Mouse (Mus musculus) intestine, embryonic 16.5 days (tissue): ENCODE data around the gene Fgf2. TPM values are rescaled to one million over a fixed set of nuclear protein-coding genes. Genes with fewer than 3 reads are reported as not detected.

Source experiments
- ATAC-seq: fragments of 200-750 bp; cut with Nextera tagmentation; 2 replicates; pipeline ENCODE4 v1.8.0; 2017; ENCODE audit warnings: moderate TSS enrichment, moderate library complexity
- H3K27ac ChIP-seq: fragments of 300-500 bp; sonication (generic); 2 replicates; pipeline ENCODE4 v1.5.1; 2014; ENCODE audit warnings: mild to moderate bottlenecking, low read length
- H3K27me3 ChIP-seq: fragments of 300-500 bp; sonication (generic); replicated peaks from 2 replicates; pipeline ENCODE4 v1.6.1; 2014; ENCODE audit warnings: low read length, control low read depth, mixed read lengths; ENCODE audit not compliant: control insufficient read depth, insufficient read depth
- H3K36me3 ChIP-seq: fragments of 300-500 bp; sonication (generic); 2 replicates; pipeline ENCODE4 v1.6.1; 2014; ENCODE audit warnings: low read length, control low read depth; ENCODE audit not compliant: control insufficient read depth, insufficient read depth
- H3K4me1 ChIP-seq: fragments of 300-500 bp; sonication (generic); 2 replicates; pipeline ENCODE4 v1.6.1; 2014; ENCODE audit warnings: low read length, control low read depth, mixed read lengths; ENCODE audit not compliant: control insufficient read depth, insufficient read depth
- H3K4me2 ChIP-seq: fragments of 300-500 bp; sonication (generic); 2 replicates; pipeline ENCODE4 v1.6.1; 2014; ENCODE audit warnings: low read depth, low read length, control low read depth
- H3K4me3 ChIP-seq: fragments of 300-500 bp; sonication (generic); 2 replicates; pipeline ENCODE4 v1.5.1; 2014; ENCODE audit warnings: mild to moderate bottlenecking, low read length
- H3K9ac ChIP-seq: fragments of 300-500 bp; sonication (generic); 2 replicates; pipeline ENCODE4 v1.6.1; 2014; ENCODE audit warnings: low read depth, low read length
- H3K9me3 ChIP-seq: fragments of 300-500 bp; sonication (generic); 2 replicates; pipeline ENCODE4 v1.6.1; 2016; ENCODE audit warnings: low read length, control low read depth; ENCODE audit not compliant: control insufficient read depth
- WGBS: fragments of 180-500 bp; shearing (Covaris S2); extraction: QIAGEN DNeasy Blood & Tissue Kit; methylation state at CpG from one replicate; pipeline ENCODE4 v1.1.7; 2014; 5-methylcytosine and 5-hydroxymethylcytosine counted together
- polyA plus RNA-seq: library from polyadenylated mRNA; unstranded; fragments of >200 nt; fragmentation: Nextera tagmentation; extraction: Ambion mirVana; gene quantifications from 2 replicates; pipeline ENCODE4 v1.2.1, GENCODE M21; 2015

The Fgf2 gene
- polyA plus RNA-seq, 1 experiment from 2014 or later: 2.1 TPM

GRCm38 (mm10) chr3:37397646-37398045, 49.5 kb downstream of the Fgf2 start:
- Histone ChIP-seq H3K4me2 (no peak overlapping the region), H3K27me3 (no peaks in the 10 kb centered on the region), H3K4me1 (no peaks in the 10 kb centered on the region), H3K9me3 (no peaks in the 10 kb centered on the region), H3K27ac (no peak overlapping the region), H3K36me3 (no peaks in the 10 kb centered on the region), H3K9ac (no peak overlapping the region), H3K4me3 (no peak overlapping the region)
- ATAC-seq: no peak
- WGBS: 75% methylated on average over 3 of the region's 3 CpGs

DNA sequence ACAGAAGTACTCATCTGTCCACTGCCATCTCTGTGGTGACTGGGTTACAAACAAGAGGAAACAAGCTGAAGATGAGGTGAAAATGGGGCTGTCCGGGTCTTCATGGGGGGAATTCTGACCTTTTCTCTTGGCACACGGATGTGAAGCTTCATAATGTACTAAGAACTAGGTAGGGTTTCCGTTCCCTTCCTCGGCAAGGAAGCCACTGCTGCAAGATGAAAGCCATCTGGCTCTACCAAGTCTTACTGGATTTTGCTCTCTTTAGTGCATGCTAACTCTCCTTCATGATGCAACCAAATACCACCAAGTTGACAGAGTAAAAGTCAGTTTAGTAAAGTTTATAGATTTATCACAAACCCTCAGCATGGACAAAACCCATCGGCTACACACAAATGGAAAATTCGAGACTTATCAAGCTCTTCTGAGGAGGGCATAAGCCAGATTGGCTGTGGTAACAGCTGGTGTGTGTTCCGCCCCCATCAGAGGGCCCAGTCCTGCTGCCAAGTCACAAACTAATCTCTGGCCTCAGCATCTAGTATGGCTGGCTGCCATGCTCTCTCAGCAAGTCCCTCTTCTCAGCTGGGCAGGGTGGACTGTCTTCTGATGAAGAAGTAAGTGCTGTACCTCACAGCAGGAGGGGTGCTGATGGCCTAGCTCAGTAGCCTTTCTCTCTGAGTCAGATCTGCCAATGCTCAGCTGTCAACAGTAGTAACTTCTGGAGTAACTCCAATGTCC, 50.7 kb downstream of the Fgf2 start:
- Histone ChIP-seq H3K4me2 (no peak overlapping the region), H3K36me3 (no peaks in the 10 kb centered on the region), H3K27ac (no peak overlapping the region; the same call in 1 of the 2 replicates), H3K4me3 (no peak overlapping the region), H3K4me1 (no peaks in the 10 kb centered on the region), H3K9me3 (no peaks in the 10 kb centered on the region), H3K27me3 (no peaks in the 10 kb centered on the region), H3K9ac (no peak overlapping the region)
- ATAC-seq: no peak
- 73% methylated on average over 7 of the region's 7 CpGs for WGBS

DNA sequence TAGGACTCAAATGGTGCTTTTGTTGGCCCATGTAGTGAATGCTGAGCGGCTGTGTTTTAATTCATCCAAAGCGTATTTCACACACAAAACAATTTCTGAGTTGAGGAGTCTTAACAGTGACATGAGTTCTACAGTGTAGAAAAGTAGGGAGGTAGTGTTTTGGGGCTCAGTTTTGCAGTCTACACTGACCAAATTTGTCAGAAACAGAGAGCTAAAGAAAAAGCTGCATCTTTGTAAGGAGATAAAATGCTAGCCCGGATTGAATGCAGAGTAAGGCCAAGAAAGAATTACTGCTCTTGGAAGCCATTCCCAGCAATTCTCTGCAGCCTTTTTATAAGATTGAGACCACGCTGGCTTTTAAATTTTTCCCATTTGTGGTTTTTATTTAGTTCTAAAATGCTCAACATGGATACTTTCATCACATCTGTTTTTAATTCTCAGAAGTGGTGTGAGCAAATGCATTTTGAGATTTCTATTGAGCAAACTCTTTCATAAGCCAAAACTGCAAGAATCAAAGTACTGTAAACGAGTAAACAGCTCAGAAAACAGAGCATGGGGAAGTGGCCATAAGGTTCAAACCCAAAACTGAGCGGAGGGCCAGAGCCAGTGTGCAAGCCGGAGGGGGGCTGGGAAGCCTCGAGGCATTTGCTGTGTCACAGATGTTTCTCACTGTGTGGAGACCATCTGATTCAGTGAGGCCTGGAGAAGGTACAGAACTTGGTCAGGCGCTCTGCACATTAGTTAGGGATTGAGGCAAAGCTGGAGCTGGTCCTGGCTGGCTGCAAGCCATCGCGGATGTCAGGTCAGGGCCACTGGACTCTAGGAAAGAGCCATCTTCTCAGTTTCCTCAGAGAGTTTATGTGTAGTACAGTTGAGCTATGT, 53.8 kb downstream of the Fgf2 start:
- no peak overlapping the region for H3K9ac ChIP-seq
- no peaks in the 10 kb centered on the region for H3K9me3 ChIP-seq
- WGBS: 74% methylated on average over 11 of the region's 11 CpGs
- H3K4me2 ChIP-seq: no peak overlapping the region
- no peaks in the 10 kb centered on the region for H3K4me1 ChIP-seq
- H3K27me3 ChIP-seq: no peaks in the 10 kb centered on the region
- H3K36me3 ChIP-seq: no peaks in the 10 kb centered on the region
- H3K27ac ChIP-seq: 0 out of 2 replicates have a peak overlapping the region, but pooled peaks have one; percentile 33
- no peak overlapping the region for H3K4me3 ChIP-seq
- ATAC-seq: no peak

- Histone ChIP-seq H3K4me1 (no peaks in the 10 kb centered on the region), H3K36me3 (no peaks in the 10 kb centered on the region), H3K27me3 (no peaks in the 10 kb centered on the region), H3K4me2 (no peak overlapping the region), H3K9ac (no peak overlapping the region), H3K27ac (no peak overlapping the region), H3K4me3 (no peak overlapping the region), H3K9me3 (no peaks in the 10 kb centered on the region)
- no peak for ATAC-seq
Observed at GRCm38 (mm10) chr3:37407598-37407997, 59.5 kb downstream of the Fgf2 start.

- H3K9ac ChIP-seq: 0 out of 2 replicates have a peak overlapping the region, but pooled peaks have one; percentile 33
- 81% methylated on average over 3 of the region's 3 CpGs for WGBS
Observed at GRCm38 (mm10) chr3:37413446-37413845, 65.3 kb downstream of the Fgf2 start.

DNA sequence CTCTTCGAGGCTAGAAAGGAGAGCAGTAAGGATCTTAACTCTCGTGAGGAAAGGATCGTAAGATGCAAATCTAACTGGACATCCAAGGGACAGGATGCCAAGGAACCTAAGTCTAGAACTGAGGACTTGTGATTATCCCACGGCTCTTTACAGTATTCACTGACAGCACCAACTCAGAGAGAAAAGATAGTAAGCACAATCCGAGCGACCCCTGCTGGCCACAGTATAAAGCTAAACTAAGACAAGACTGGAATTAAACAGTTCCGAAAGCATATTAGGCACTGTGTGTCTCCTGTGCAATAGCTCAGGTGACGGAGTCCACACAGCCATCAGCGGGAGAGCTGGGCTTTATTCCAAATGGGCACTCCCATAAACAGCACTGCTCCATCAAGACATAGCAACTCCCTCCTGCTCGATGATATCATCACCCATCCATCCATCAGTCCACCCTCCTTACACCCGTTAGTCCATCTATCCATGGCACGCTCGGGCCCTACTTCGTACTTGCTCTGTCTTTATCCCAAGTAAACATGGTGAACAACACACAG, 66.3 kb downstream of the Fgf2 start:
- WGBS: 48% methylated on average over 14 of the region's 14 CpGs
- Histone ChIP-seq H3K27ac (no peak overlapping the region), H3K4me2 (no peak overlapping the region), H3K4me1 (peaks cover 3% of the 10 kb centered on the region; the same call in 1 of the 2 replicates), H3K27me3 (no peaks in the 10 kb centered on the region), H3K36me3 (no peaks in the 10 kb centered on the region), H3K9me3 (no peaks in the 10 kb centered on the region), H3K4me3 (no peak overlapping the region), H3K9ac (no peak overlapping the region)
- no peak for ATAC-seq

More at GRCm38 (mm10) chr3:37413446-37413845, 65.3 kb downstream of the Fgf2 start:
- Histone ChIP-seq H3K4me1 (peaks cover 1% of the 10 kb centered on the region; the same call in 1 of the 2 replicates), H3K36me3 (no peaks in the 10 kb centered on the region), H3K4me2 (no peak overlapping the region), H3K27me3 (no peaks in the 10 kb centered on the region), H3K27ac (no peak overlapping the region), H3K4me3 (no peak overlapping the region), H3K9me3 (no peaks in the 10 kb centered on the region)
- no peak for ATAC-seq

GRCm38 (mm10) chr3:37418341-37418740, 70.2 kb downstream of the Fgf2 start:
- ATAC-seq: no peak
- Histone ChIP-seq H3K4me3 (peak overlapping the region; percentile 86), H3K27ac (no peak overlapping the region)

DNA sequence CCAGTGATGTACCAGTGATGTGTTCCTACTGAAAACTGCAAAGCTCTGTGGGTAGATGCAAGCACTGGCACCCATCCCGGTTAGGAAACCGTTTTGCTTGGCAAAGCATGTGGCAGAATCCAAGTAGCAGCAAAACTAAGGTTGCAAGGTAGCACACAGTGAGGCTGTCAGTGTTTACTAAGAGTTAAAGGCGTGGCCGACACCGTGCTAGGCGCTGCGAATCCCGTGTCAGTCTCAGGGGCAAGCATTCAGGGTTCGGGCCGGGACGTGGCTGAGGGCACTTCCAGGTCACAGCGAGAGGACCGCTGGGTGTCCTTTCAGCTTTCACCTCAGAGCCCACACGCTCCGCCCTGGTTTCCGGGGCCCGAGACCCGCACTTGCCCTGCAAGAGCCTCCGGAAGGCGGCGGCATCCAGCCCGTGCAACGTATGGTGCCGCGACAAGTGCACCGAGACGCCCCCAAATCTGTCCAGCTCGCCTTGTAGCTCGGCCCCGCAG, 70.9 kb downstream of the Fgf2 start:
- Histone ChIP-seq H3K4me3 (peak overlapping the region; percentile 86), H3K9ac (peak overlapping the region; percentile 82), H3K4me2 (peak overlapping the region; percentile 64), H3K9me3 (no peaks in the 10 kb centered on the region), H3K36me3 (no peaks in the 10 kb centered on the region), H3K4me1 (peaks cover 7% of the 10 kb centered on the region; the same call in 1 of the 2 replicates), H3K27ac (peak overlapping the region; percentile 94), H3K27me3 (no peaks in the 10 kb centered on the region)
- peak; percentile 68 for ATAC-seq
- under 1% methylated on average over 30 of the region's 30 CpGs for WGBS

More at GRCm38 (mm10) chr3:37418341-37418740, 70.2 kb downstream of the Fgf2 start:
- H3K9me3 ChIP-seq: no peaks in the 10 kb centered on the region
- peak overlapping the region; percentile 82 for H3K9ac ChIP-seq
- H3K4me2 ChIP-seq: peak overlapping the region; percentile 64
- no peaks in the 10 kb centered on the region for H3K36me3 ChIP-seq
- 63% methylated on average over 5 of the region's 5 CpGs for WGBS
- H3K4me1 ChIP-seq: peaks cover 7% of the 10 kb centered on the region; the same call in 1 of the 2 replicates
- H3K27me3 ChIP-seq: no peaks in the 10 kb centered on the region

DNA sequence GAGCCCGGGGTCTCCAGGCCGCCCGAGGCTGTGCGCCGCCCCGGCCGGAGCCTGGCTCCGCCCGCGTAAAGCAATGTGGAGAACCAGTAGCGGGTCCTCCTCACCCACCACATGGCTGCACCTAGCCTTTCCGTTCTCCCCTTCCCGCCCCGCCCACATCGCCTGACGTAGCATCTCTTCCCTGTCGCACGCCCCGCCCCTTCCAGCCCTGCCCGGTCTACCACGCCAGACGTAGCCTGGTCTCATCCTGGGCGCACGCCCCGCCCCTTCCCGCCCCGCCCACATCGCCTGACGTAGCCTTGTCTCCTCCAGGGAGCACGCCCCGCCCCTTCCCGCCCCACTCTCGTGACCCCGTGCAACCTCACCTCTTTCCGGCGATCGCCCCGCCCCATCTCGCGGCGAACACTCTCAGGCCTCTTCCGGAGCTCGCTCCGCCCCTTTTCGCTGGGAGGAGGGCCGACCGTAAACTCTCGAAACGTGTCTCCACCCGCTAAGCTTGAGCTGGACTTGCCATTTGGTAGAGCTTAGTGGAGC, 71.4 kb downstream of the Fgf2 start, which contains the start of gene Spata5:
Gene Spata5 (plus strand): TSS at position 439 of the 534 bp plus-strand sequence.
- Histone ChIP-seq H3K36me3 (no peaks in the 10 kb centered on the region), H3K9ac (peak within 1 kb of the TSS; percentile 83), H3K27ac (peak within 1 kb of the TSS; percentile 94), H3K4me2 (peak within 1 kb of the TSS; percentile 80), H3K4me3 (peak within 1 kb of the TSS; percentile 97), H3K27me3 (no peaks in the 10 kb centered on the region), H3K4me1 (peaks cover 7% of the 10 kb centered on the region; the same call in 1 of the 2 replicates), H3K9me3 (no peaks in the 10 kb centered on the region)
- ATAC-seq: peak; percentile 95
- WGBS: under 1% methylated on average over 47 of the region's 50 CpGs
